Mouse (Mus musculus): ENCODE data around the gene St8sia2.

The St8sia2 gene

DNA sequence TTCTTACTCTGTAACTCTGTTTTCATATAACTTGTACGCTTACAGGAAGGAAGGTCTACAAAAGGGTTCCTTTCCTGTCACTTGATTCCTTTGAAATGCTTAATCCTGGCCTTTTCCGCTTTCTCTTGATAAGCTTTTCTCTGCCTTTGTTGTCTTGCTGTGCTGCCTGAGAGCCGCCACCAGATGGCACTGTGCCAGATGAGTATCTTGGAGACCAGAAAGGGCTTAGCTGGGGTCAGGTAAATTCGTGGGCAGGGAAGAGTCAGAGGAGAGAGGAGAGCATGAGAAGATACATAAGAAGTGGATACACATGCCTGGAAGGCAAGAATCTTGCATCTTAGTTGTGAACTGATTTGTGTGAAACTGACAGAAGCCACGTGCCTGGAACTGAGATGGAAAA lies 11.5 kb upstream of the St8sia2 start:
- Histone ChIP-seq H3K4me1 (replicated peaks; ENCODE audit: low read depth, low read length) (no peaks in the 10 kb centered on the region), H3K4me3 (replicated peaks; ENCODE audit: low read length) (no peak overlapping the region), H3K36me3 (ENCODE audit: insufficient read depth, low read length) (no peaks in the 10 kb centered on the region), H3K27me3 (ENCODE audit: insufficient read depth, low read length) (peaks cover 12% of the 10 kb centered on the region; the same call in 1 of the 2 replicates), H3K9me3 (ENCODE audit: low read length) (no peaks in the 10 kb centered on the region)
- no peak for TF ChIP-seq POU5F1 (IDR thresholded peaks at IDR 0.05; ENCODE audit: borderline replicate concordance, low read length)
- peak; percentile 92 for TF ChIP-seq CTCF (conservative IDR thresholded peaks at IDR 0.05; ENCODE audit: low read length)

DNA sequence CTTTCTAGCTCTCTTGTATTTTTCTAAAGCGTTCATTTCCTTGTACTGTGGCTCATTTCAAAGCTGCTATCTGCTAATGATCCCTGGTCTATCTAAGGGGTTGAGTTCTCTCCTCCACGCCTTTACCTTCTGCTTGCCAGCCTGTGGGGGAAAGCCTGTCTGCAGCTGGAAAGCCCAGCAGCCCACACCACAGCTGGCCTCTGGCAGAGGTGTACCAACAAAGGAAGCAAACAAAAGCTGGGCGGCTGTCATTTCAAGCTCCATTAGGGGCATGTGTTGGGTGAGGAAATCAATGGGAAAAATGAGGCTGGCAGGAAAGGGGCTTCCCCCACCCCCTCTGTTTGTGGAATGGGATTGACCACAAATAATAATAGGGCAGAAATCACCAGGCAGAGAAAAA lies 10.7 kb upstream of the St8sia2 start:
- peaks cover 17% of the 10 kb centered on the region for H3K27me3 ChIP-seq (ENCODE audit: insufficient read depth, low read length)
- no peak for TF ChIP-seq POU5F1 (IDR thresholded peaks at IDR 0.05; ENCODE audit: borderline replicate concordance, low read length)
- TF ChIP-seq NANOG (IDR thresholded peaks at IDR 0.05; ENCODE audit: borderline replicate concordance, low read length), result no peak
- TF ChIP-seq CTCF (conservative IDR thresholded peaks at IDR 0.05; ENCODE audit: low read length), result no peak
- no peaks in the 10 kb centered on the region for H3K9me3 ChIP-seq (ENCODE audit: low read length)
- H3K4me3 ChIP-seq (replicated peaks; ENCODE audit: low read length), result no peak overlapping the region
- H3K4me1 ChIP-seq (replicated peaks; ENCODE audit: low read depth, low read length), result no peaks in the 10 kb centered on the region
- H3K36me3 ChIP-seq (ENCODE audit: insufficient read depth, low read length), result no peaks in the 10 kb centered on the region

GRCm38 (mm10) chr7:74022571-74022970 lies 9.1 kb upstream of the St8sia2 start:
- Histone ChIP-seq H3K4me1 (replicated peaks; ENCODE audit: low read depth, low read length) (no peaks in the 10 kb centered on the region), H3K36me3 (ENCODE audit: insufficient read depth, low read length) (no peaks in the 10 kb centered on the region)

GRCm38 (mm10) chr7:74021771-74022170 lies 8.3 kb upstream of the St8sia2 start:
- H3K4me3 ChIP-seq (replicated peaks; ENCODE audit: low read length), result no peak overlapping the region
- H3K9me3 ChIP-seq (ENCODE audit: low read length), result no peaks in the 10 kb centered on the region
- TF ChIP-seq POU5F1 (IDR thresholded peaks at IDR 0.05; ENCODE audit: borderline replicate concordance, low read length) (no peak), NANOG (IDR thresholded peaks at IDR 0.05; ENCODE audit: borderline replicate concordance, low read length) (no peak), CTCF (conservative IDR thresholded peaks at IDR 0.05; ENCODE audit: low read length) (no peak)
- no peaks in the 10 kb centered on the region for H3K36me3 ChIP-seq (ENCODE audit: insufficient read depth, low read length)
- no peaks in the 10 kb centered on the region for H3K4me1 ChIP-seq (replicated peaks; ENCODE audit: low read depth, low read length)
- peaks cover 30% of the 10 kb centered on the region for H3K27me3 ChIP-seq (ENCODE audit: insufficient read depth, low read length)

More at GRCm38 (mm10) chr7:74022571-74022970, 9.1 kb upstream of the St8sia2 start:
- Histone ChIP-seq H3K4me3 (replicated peaks; ENCODE audit: low read length) (no peak overlapping the region), H3K27me3 (ENCODE audit: insufficient read depth, low read length) (peaks cover 23% of the 10 kb centered on the region), H3K9me3 (ENCODE audit: low read length) (no peaks in the 10 kb centered on the region)
- TF ChIP-seq CTCF (conservative IDR thresholded peaks at IDR 0.05; ENCODE audit: low read length) (no peak), POU5F1 (IDR thresholded peaks at IDR 0.05; ENCODE audit: borderline replicate concordance, low read length) (no peak), NANOG (IDR thresholded peaks at IDR 0.05; ENCODE audit: borderline replicate concordance, low read length) (no peak)

GRCm38 (mm10) chr7:74016613-74017012 lies 3.1 kb upstream of the St8sia2 start:
- Histone ChIP-seq H3K9me3 (ENCODE audit: low read length) (no peaks in the 10 kb centered on the region), H3K4me1 (replicated peaks; ENCODE audit: low read depth, low read length) (peaks cover 18% of the 10 kb centered on the region), H3K4me3 (replicated peaks; ENCODE audit: low read length) (no peak overlapping the region), H3K36me3 (ENCODE audit: insufficient read depth, low read length) (no peaks in the 10 kb centered on the region), H3K27me3 (ENCODE audit: insufficient read depth, low read length) (peaks cover 71% of the 10 kb centered on the region)
- TF ChIP-seq NANOG (IDR thresholded peaks at IDR 0.05; ENCODE audit: borderline replicate concordance, low read length) (no peak), CTCF (conservative IDR thresholded peaks at IDR 0.05; ENCODE audit: low read length) (no peak), POU5F1 (IDR thresholded peaks at IDR 0.05; ENCODE audit: borderline replicate concordance, low read length) (no peak)

- Histone ChIP-seq H3K4me1 (replicated peaks; ENCODE audit: low read depth, low read length) (peaks cover 18% of the 10 kb centered on the region), H3K36me3 (ENCODE audit: insufficient read depth, low read length) (no peaks in the 10 kb centered on the region), H3K27me3 (ENCODE audit: insufficient read depth, low read length) (peaks cover 89% of the 10 kb centered on the region), H3K4me3 (replicated peaks; ENCODE audit: low read length) (peak overlapping the region; percentile 85), H3K9me3 (ENCODE audit: low read length) (no peaks in the 10 kb centered on the region)
- TF ChIP-seq NANOG (IDR thresholded peaks at IDR 0.05; ENCODE audit: borderline replicate concordance, low read length) (no peak), CTCF (conservative IDR thresholded peaks at IDR 0.05; ENCODE audit: low read length) (no peak), POU5F1 (IDR thresholded peaks at IDR 0.05; ENCODE audit: borderline replicate concordance, low read length) (no peak)
Measured at GRCm38 (mm10) chr7:74012858-74013600, 461 bp downstream of the St8sia2 start.

GRCm38 (mm10) chr7:74011976-74012857 lies 1.3 kb downstream of the St8sia2 start:
- Histone ChIP-seq H3K27me3 (ENCODE audit: insufficient read depth, low read length) (peaks cover 85% of the 10 kb centered on the region), H3K4me3 (replicated peaks; ENCODE audit: low read length) (peak overlapping the region; percentile 85), H3K36me3 (ENCODE audit: insufficient read depth, low read length) (no peaks in the 10 kb centered on the region), H3K4me1 (replicated peaks; ENCODE audit: low read depth, low read length) (peaks cover 18% of the 10 kb centered on the region), H3K9me3 (ENCODE audit: low read length) (no peaks in the 10 kb centered on the region)
- no peak for TF ChIP-seq CTCF (conservative IDR thresholded peaks at IDR 0.05; ENCODE audit: low read length)
- TF ChIP-seq NANOG (IDR thresholded peaks at IDR 0.05; ENCODE audit: borderline replicate concordance, low read length), result no peak
- no peak for TF ChIP-seq POU5F1 (IDR thresholded peaks at IDR 0.05; ENCODE audit: borderline replicate concordance, low read length)

DNA sequence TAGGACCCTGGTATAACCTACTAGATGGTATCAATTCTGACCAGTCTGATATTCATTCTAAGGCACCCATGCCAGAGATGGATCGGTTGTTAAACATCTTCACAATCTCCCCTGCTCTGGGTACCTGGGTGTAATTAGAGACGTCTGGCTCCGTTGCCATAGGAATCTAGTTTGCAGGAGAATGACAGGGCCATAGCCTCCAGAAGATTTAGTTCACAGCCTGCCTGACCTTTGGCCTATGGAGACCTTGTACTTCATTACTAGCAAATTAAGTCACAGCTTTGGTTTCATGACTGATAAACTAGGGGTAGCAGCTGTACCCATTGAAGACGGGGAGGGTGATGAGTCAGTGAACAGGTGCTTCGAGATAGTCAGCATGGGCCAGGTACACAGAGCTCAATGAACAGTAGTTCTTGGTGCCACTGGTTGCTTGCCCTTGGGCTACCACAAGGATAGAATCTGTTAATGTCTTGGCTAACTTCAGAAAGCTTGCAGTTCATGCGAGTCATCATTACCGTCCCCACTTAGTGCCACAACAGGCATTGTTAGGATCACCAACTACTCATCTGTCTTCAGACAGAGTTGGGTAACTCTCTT lies 4.4 kb downstream of the St8sia2 start:
- Histone ChIP-seq H3K4me1 (replicated peaks; ENCODE audit: low read depth, low read length) (peaks cover 23% of the 10 kb centered on the region), H3K4me3 (replicated peaks; ENCODE audit: low read length) (no peak overlapping the region), H3K36me3 (ENCODE audit: insufficient read depth, low read length) (no peaks in the 10 kb centered on the region), H3K27me3 (ENCODE audit: insufficient read depth, low read length) (peaks cover 83% of the 10 kb centered on the region), H3K9me3 (ENCODE audit: low read length) (no peaks in the 10 kb centered on the region)
- TF ChIP-seq NANOG (IDR thresholded peaks at IDR 0.05; ENCODE audit: borderline replicate concordance, low read length) (no peak), CTCF (conservative IDR thresholded peaks at IDR 0.05; ENCODE audit: low read length) (no peak), POU5F1 (IDR thresholded peaks at IDR 0.05; ENCODE audit: borderline replicate concordance, low read length) (no peak)
